Mouse (Mus musculus) frontal cortex, postnatal 10 days (tissue): Measurements from ENCODE around the gene Gm5416.
"Not testable (repeated sequence)": the region's sequence is repeated elsewhere in the genome, so short reads cannot be mapped to it uniquely, and the experiment has no call there.

Experiments
- DNase-seq, 2 experiments: peaks; one replicate each; pipeline ENCODE4 v3.0.0; 2022; ENCODE audit warnings: low spot score in 2 of 2, mixed read lengths in 1 of 2

Gene Gm5416

DNA sequence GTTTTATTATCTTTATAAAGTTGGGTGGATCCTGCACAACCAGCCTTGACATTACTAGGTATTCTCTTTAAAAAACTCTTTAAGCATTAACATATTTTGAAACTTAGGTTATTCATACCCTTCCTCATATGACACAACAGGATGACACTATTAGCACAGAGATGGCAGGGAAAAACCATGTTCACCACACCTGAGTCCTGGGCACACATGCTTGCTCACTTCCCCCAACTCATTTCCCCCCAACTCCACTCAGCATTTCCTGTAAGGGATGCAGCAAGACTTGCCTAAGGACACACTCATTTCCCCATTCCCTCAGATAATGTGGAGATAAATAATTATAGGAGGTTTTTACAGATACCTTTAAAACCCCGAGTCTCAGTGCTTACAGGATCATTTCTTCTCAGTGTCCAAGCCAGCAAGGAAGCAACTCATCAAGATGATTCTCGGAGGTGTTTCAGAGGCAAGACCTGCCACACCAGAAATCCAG lies at the start of gene Gm5416:
Gene Gm5416 (plus strand): TSS at position 437 of the 487 bp plus-strand sequence.
- no peak for DNase-seq

DNA sequence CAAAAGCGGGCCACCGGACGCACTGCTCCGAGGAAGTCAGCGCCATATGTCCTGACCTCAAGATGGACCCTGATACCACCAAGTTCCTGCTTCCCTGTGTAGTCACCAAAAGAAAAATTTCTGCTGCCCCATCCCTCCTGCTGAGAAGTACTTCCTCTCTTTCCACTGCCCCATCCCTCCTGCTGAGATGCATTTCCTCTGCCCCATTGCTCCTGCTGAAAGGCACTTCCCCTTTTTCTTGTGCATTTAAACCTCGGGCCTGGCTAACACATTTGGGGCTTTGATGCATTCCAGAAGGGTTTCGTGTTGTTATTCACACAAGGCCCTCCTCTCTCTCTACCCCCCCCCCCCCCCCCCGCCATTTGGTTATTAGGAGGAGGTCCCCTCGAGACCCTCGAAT lies 42.4 kb upstream of the Gm5416 start:
- DNase-seq = not testable (repeated sequence)

DNA sequence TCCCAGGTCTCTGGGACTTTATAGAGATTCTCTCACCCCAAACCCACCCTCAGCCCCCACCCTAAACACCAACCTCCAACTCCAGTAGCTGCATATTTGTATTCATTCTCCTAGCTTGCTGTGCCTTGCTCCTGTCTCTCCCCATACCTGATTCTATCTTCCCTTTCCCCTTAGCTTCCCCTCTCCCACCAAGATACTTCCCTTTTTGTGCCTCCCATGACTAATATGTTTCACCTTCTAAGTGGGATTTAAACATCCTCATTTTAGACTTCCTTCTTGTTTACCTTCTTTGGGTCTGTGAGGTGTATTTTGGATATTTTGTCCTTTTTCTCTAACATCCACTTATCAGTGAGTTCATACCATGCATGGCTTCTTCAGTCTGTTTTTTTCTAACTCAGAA lies 34.1 kb upstream of the Gm5416 start:
- no peak for DNase-seq

DNA sequence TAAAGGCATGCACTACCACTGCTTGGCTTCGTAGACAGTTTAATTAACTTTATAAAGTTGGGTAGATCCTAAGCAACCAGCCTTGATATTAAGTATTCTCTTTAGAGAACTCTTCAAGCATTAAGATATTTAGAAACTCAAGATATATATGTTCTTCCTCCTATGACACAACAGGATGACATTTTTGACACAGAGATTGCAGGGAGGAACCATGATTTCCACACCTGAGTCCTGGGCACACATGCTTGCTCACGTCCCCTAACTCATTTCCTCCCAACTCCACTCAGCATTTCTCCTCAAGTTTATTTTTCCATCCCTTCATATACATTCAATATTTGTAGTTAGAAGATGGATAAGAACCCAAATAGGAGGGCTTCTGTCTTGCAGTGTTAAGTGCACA lies 30.3 kb upstream of the Gm5416 start:
- DNase-seq = no peak

DNA sequence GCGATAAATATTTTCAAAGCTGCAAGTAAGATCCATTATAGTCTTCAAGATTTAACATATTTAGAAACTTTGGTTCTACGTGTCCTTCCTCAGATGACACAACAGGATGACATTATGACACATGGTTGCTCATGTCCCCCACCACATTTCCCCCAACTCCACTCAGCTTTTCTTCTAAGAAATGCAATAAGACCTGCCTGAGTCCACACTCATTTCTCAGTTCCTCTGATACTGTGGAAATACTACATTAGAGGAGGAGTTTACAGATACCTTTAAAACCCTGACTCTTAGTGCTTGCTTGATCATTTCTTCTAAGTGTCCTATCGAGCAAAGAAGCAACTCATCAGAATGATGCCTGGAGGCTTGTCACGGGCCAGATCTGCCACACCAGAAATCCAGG lies 26.3 kb upstream of the Gm5416 start, which contains the start of gene Gm5483:
Gene Gm5483 (plus strand): TSS at position 301 of the 400 bp plus-strand sequence.
- DNase-seq = not testable (repeated sequence)

DNA sequence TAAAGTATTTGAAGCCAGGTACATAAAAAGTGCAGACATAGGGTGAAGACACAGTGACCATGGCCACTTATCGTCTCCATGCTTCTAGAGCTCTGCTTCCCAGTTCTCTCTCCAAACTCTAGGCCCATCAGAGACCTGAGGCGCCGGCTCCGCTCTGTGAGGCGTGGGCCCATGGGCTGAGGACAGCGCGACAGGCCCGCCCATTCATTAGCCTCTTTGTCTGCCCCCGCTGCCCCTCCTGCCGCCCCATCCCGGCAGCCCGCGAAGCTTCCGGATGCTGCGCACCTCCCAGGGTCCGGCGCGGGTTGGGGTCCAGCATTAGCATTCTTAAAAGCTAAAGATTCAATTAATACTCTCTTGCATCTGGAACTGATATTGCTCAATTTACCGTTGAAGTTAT lies 11.0 kb upstream of the Gm5416 start:
- no peak for DNase-seq

DNA sequence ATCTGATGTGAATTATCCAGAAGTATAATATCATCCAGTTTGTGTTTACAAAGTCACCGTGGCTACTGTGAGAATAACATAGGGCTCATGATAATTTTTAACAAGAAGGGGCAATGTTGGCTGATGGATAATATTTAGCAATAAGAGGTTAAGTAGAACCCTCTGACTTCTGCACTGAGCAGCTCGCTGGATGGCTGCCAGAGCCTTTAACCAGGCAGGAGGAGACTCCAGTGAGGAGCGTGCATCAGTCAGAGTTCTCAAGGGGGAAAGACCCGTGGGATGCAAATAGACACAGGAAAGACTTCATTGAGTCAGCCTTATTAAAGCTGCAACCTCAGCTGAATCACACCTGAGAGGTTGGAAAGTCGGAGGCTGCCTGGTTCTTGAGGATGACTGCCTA lies 6.4 kb upstream of the Gm5416 start:
- DNase-seq = no peak

DNA sequence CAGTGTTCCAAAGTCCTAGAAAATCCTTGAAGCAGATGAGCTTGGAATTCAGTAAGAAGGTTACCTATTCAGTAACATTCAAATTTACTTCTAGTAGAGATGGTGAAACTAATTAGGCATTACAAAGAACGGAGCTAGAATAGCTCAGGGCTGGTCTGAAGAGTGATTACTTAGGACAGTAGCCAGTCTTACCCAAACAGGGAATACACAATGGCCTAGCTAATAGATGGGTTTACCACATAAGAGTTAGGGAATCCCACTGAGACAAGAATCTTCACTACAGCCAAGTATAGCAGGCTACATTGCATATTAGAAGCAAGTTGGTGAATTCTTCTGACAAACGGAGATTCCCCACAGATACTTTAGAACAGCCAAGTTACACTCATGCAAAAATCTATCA lies 4.5 kb upstream of the Gm5416 start:
- DNase-seq = not testable (repeated sequence)

DNA sequence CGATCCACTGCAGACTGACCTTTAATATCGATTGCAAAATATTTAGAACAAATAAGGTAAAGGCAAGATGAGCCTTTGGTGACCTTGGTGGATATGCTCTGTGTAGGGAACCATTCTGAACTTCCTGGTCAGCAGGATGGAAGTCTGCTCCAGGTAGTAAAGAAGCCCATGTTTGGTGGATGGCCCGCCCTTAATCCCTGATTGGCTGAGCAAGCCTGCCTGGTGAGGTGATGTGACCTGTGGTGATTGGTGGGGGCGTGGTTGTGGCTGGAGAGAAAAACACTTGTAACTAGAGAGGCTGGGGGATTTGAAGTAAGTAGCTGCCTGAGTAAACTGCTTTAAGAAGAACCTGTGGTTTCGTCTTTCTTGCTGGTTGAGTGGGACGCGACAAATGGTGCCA lies 11.0 kb downstream of the Gm5416 start, which contains the start of gene 2010005H15Rik:
Gene 2010005H15Rik (plus strand): TSS at position 301 of the 400 bp plus-strand sequence.
- not testable (repeated sequence) for DNase-seq

DNA sequence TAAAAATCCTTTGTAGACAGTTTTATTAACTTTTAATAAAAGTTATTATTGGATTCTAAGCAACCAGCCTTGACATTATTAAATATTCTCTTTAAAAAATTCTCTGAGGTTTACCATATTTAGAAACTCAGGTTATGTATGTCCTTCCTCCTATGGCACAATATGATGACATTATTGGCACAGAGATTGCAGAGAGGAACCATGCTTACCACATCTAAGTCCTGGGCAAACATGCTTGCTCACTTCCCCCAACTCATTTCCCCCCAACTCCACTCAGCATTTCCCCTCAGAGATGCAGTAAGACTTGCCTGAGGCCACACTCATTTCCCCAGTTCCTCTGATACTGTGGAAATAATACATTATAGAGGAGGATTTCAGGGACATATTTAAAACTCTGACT lies 50.4 kb downstream of the Gm5416 start:
- not testable (repeated sequence) for DNase-seq
